Mouse (Mus musculus) heart, adult 2 months (tissue): Measurements from ENCODE around the gene Mrps14.

Experiments
- CTCF ChIP-seq: fragments of 200-600 bp; IDR thresholded peaks from 2 replicates; pipeline ENCODE4 v1.8.1; 2022; ENCODE audit warnings: antibody characterized with exemption, mild to moderate bottlenecking, moderate library complexity
- EP300 ChIP-seq: fragments of 200-500 bp; IDR thresholded peaks from 2 replicates; pipeline ENCODE4 v1.6.1; 2011; ENCODE audit warnings: low read depth, low read length, control low read depth; ENCODE audit not compliant: insufficient read depth

GRCm38 (mm10) chr1:160158190-160158589, 36.8 kb upstream of the Mrps14 start:
- TF ChIP-seq CTCF (no peak), EP300 (no peak)
